Mouse (Mus musculus): Measurements from ENCODE around the gene Lpar1.

DNA sequence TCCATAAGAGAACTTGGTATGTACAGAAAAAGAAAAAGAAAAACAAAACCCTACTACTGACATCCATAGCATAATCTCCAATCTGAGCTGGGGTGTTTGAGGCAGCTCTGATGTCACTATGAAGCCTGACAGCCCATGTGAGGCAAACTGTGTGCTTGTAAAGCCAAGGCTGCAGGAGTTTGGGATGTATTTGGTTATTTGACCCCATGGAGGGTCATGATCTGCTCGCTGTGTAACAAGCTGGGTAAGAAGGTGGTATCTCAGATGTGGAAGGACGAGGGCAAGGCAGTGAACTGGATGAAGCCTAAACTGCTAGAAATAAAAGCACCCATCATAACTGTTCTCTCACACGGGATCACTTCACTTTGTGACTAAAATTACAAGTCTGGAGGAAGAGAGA, 21.4 kb downstream of the Lpar1 start:
- no peak for TF ChIP-seq CTCF (IDR thresholded peaks at IDR 0.05; ENCODE audit: extremely low read depth, insufficient read length, insufficient replicate concordance, low read depth, low read length)
- TF ChIP-seq POLR2A (IDR thresholded peaks at IDR 0.05; ENCODE audit: low read depth, low read length) = no peak
